Mouse (Mus musculus) embryo, embryonic 11.5 days (tissue): ENCODE data around the gene Zbtb20.

Experiments used
- DNase-seq: peaks from one replicate; pipeline ENCODE4 v3.0.0-alpha.2; 2012; ENCODE audit warnings: low read depth, low spot score

Gene Zbtb20

DNA sequence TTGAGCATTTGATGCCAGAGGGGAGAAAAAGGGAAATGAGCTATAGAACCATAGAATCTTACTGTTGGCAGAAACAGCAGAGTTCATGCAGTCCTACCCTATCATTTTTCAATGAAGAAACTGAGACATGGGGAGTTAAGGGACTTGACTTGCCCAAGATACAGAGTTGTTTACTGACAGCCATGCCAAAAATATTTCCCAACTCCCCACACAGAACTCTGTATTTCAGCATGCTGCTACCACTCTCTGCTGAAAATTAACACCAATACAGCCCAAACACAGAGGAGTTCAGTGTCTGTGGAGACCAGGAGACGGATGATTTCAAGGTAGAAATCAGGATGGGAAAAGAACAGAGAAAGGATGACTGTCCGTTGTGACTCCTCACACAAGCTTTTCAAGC is 484.4 kb downstream of the Zbtb20 start:
- no peak for DNase-seq

DNA sequence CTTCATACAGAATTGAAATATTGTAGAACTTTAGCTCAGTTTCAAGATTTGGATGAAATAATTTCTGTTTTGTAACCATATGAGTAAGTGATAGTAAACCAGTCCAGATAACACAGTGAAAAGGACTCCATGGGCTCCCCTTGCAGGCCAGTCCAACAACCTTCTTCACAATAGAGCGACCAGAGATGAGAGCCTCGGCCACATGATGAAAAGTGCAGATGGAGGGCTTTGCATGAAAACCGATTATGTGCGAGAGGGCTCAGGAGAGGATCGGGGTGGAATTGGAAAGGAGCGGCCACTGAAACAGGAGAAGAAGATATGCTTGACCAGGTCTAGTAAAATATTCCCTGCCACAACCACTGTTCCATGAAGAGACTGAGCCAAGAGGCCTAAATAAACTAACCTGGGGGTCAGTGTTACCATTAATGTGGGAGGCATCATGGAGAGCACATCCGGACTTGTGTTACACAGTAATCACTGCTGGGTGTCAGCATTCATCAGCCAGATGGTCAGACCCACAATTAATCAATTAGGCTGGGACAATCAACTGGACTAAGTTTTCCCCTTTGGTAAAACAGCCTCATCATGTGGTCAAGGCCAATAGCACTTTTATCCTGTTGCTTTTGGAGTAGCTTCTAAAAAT is 485.3 kb downstream of the Zbtb20 start:
- no peak for DNase-seq

DNA sequence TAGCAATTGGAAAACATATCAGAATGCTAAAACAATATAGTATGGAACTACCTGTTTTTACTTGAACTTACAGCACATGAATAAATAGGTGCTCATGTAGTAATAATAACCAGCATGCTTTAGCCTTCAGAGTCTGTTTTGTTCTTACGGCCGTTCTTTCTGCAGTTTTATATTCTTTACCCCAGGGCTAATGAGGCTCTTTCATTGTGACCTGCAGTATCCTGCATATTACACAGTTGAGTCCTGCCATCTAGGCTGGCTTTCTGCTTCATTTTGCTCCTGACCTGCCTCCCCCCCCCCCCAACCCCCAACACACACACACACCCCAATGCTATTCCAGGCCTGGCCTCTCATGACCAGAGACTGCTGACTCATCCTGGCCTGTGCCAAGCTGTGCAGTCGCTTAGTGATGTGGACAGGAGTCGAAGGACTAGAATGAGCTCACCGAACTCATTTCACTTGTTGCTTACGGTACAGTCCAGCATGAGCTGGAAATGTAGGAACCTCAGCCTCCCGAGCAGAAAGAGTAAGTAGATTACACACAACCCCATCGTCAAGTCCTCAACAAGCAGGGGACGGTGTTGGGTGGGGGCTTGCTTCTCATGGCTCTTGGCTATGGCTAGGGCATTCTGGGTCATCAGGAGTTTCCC is 487.1 kb downstream of the Zbtb20 start:
- DNase-seq = no peak

DNA sequence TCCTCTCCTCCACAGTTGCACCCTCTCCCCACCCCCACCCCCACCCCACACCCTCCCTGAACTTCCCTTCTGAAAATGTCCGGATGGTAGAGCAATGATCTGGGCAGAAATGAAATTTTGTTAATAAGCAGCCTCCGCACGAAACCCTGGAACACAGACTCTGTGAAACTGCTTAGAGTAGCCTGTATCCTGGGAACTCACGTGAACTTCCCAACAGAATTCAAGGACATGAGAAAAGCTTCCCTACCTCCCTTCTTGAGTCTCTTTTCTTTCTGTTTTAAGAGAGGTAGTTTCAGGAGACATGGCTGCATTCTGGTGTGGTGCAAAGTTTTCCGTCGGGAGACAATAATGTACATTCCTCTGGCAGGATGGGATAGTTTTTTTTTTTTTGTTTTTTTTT is 487.6 kb downstream of the Zbtb20 start:
- DNase-seq = no peak

- DNase-seq = no peak
These were observed 488.3 kb downstream of the Zbtb20 start for GRCm38 (mm10) chr16:43363751-43364515.

DNA sequence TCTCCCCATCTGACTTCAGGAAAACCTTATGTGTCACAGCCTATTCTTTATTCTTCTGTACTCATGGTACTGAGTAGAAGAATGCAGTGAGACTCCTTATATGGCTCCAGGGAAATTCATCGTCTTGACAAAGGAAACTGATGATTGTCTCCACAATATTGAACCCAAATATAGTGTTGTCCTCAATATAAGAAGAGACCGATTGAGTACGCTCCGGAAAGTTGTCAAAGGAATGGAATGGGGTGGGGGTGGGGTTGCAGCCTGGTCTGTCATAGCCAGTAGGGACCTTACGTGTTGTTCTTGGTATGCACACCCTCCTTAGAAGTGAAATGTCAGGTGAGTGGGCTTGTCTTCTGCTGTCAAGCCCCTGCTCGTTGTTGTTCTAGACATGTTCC is 488.8 kb downstream of the Zbtb20 start:
- no peak for DNase-seq

DNA sequence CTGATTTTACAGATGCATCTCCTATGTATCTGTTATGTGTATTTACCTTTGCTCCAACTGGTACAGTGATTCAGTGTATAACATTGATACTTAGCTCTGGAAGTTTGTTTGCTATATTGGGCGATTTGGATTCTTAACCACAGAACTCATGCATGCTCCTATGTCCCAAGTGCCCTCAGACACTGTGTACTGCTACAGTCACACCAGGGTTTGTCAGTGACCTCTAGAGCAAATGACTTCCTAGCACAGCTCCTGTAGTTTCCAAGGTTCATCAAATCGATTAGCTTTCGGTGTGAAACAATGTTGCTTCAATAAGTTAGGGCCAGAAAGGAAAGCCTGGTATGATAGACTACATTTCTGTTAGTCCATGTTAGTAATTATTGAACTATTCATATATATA is 489.6 kb downstream of the Zbtb20 start:
- DNase-seq = no peak

DNA sequence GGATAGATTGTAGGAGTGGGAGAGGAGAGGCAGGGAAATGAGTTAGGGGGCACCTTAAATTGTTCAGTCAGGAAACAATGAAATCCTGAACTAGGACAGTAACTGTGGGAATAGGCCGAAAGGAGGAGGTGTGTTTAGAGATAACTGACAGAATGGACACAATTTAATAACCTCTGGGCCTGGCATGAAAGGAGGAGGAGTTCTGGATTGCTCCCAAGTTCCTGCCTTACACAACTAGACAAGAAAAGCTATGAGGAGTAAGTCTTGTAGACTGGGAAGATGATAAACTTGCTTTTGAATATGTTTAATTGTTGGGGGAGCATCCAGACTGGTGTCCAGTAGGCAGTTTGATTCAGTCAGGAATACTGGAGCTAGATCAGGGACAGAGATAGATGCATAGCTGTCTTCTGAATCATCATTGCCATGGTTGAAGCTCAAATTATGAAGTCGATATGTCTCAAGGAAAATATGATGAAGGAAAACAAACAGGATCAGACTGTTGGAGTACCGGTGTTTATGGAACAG is 494.9 kb downstream of the Zbtb20 start:
- no peak for DNase-seq

- DNase-seq = no peak
These were observed 501.1 kb downstream of the Zbtb20 start for GRCm38 (mm10) chr16:43376782-43377181.

- no peak for DNase-seq
These were observed 504.0 kb downstream of the Zbtb20 start for GRCm38 (mm10) chr16:43379351-43380325.

GRCm38 (mm10) chr16:43381183-43381582 is 505.5 kb downstream of the Zbtb20 start:
- DNase-seq = no peak

- DNase-seq = no peak
These were observed 507.6 kb downstream of the Zbtb20 start for GRCm38 (mm10) chr16:43383149-43383740.

- no peak for DNase-seq
These were observed 509.4 kb downstream of the Zbtb20 start for GRCm38 (mm10) chr16:43384953-43385619.

DNA sequence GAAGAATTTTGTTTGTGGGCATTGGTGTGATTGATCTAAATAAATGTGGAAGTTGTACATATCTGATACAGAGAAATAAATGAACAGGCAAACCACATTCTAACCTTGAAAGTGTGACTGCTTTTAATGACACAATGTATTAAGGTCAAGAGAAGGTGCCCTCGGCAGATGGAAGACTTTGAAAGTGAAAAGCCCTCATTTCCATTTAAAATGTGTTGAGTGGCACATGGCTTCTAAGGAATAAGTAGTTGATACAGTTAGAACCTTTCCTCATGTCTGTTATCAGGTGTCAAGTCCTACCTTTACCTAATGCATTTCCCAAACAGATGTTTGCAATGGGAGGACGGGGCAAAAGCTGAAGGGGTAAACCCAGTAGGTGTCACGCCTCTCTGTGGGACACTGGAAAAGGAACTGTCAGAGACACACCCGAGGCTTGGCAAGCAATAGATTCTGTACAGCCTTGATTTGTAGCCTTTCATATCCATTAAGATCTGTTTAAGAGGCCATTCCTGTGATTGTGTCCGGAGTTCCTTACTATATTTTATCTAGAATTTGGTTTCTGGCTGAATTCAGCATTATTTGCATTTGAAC is 510.0 kb downstream of the Zbtb20 start:
- DNase-seq = no peak

- no peak for DNase-seq
These were observed 510.7 kb downstream of the Zbtb20 start for GRCm38 (mm10) chr16:43386426-43386825.

DNA sequence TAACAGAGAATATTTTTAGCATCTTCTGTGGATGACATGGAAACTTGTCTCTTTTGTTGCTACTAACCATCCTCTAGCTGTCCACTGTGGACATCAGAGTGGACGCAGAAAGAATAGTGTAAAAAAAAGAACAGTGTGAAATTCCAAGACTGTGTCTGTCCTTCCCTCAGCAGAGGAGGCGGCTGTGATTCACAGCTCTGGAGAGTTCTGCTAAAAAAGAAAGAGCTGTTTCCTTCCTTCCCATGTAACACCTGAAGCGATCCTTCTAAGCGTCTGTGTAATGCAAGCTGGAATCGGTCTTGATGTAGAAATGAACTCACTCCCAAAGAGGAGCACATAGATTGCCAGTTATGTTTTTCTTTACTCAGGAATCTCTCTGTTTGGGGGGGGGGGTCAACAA is 512.7 kb downstream of the Zbtb20 start:
- no peak for DNase-seq

DNA sequence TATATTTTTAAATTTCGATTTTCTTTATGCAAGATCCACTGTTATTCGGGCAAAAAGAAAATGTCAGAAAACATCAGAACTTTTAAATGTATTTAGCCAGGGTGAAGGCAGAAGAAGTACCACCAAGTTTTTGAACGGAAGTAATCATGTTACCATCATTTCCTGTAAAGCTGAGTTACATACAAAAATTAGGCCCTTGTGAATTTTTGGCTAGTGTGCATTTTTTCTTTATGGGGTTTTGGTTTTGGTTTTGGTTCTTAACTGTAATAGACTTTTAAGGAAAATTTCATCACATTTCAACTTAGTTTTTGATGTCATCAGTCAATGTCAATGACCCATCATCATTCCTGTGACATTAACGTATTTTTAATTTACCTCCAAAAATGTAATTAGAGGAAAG is 514.7 kb downstream of the Zbtb20 start:
- no peak for DNase-seq

DNA sequence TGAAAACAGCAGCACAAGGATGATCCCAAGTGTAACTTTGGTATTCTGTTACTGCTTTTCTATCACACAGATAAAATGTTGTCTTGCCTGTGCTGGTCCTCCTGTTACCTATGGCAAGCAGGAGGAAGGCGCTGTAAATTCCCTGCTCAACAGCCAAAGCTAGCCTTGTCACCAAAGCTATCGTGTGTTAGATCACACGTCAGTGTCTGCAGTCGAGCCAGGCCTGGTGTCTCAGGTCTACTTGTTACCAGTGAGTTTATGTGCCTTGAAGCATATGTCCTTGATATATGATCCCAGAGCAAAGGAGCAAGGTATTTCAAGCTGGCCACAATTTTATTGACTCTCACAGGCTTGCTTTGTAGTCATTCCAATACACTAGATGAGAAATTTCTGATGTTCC is 517.7 kb downstream of the Zbtb20 start:
- DNase-seq = no peak

- no peak for DNase-seq
These were observed 518.4 kb downstream of the Zbtb20 start for GRCm38 (mm10) chr16:43394013-43394568.

DNA sequence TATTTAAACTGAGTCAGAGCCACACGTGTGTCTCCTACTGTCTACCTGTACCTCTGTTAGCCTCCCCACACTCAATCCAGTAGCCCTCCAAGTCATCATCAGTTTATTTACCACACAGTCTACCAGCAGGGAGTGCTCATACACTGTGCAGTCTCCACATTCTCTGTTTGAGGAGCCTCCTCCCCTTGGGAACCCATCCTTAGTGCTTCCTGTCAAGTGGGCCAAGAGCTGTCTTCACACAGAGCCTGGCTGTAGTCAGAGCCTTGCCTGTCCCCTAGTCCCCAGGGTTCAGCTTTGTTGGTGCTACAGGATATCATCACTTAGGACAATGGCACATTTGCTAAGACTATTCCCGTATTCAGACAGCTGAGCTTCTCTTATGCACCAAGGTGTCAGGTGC is 519.1 kb downstream of the Zbtb20 start:
- DNase-seq = no peak
